Mouse (Mus musculus): ENCODE measurements at regions not wholly inside any gene's neighbourhood (a gene's known extent, or its start where the extent isn't known, plus 50 kb on each side); places are given as distances from the start of the nearest gene placed in this dataset.

DNA sequence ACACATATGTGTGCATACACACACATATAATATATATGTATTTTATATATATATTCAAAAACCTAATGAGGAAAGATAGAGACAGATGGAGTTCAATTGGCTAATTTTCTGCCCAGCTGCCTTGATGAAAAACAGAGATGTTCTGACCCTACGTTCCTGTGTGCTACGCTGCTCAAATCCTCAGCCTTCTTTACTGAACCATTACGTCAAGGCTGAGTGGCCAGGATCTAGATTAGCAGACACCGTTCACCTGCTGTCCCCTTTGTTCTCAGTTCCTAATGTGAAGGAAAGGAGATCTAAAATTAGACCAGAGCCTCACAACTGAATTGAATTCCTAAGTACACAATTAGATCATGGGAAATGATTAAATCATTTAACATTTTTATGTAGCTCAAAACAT is 284.3 kb upstream of the Adgrl4 start:
- ATAC-seq (ENCODE audit: poor library complexity, severe bottlenecking) = no peak

DNA sequence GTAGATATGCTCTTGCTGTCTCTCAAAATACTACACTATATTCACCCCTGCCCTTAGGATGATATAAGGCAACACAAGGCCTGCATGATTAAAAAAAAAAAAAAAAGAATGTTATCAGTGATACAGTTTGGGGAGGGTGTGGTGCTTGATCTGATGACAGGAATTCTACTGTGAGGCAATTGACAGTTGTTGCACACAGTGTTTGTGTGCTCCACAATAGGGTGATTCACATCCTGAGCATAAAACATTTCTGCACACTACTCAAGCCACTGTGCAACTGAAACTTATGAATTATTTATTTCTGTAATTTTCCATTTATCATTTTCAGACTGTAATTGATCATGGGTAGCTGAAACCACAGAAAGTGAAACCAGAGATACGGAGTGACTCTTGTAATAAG is 277.2 kb upstream of the Adgrl4 start:
- ATAC-seq (ENCODE audit: poor library complexity, severe bottlenecking) = no peak

DNA sequence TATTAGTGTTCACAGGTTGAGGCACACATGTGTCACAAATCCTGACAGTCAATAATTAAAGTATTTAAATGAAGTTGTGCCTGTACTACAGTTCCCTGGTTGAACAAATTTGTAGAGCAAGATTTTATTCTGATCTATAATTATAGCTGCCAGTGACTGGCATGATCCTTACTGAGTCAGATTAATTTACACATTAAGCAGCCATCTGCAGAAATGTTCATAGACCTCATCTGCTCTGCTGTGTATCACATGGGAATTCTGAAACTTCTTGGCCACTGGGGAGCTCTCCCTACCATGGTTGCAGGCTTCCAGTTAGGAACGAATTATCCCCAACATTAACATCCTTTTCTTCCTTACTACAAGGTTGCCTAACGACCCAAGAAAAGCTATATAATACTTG is 255.6 kb upstream of the Adgrl4 start:
- no peak for ATAC-seq (ENCODE audit: poor library complexity, severe bottlenecking)

DNA sequence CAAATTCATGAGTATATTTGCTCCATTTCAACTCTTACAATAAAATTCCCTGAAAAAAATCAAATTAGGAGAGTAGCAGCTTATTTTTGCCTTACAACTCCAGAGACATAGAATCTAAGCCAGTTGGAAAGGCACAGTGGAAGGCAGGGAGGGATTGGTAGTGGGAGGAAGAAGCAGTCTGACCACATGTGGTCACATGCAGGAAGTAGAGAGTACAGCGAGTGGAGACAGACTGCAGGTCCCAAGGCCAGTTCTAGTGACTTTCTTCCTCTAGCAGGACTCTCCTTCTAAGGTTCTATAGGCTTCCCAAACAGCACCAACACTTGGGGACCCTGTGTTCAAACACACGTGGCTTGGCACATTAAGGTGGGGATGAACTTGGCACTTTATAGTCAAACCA is 245.6 kb upstream of the Adgrl4 start:
- ATAC-seq (ENCODE audit: poor library complexity, severe bottlenecking) = 0 out of 2 replicates have a peak, but pooled peaks have one; percentile 38

DNA sequence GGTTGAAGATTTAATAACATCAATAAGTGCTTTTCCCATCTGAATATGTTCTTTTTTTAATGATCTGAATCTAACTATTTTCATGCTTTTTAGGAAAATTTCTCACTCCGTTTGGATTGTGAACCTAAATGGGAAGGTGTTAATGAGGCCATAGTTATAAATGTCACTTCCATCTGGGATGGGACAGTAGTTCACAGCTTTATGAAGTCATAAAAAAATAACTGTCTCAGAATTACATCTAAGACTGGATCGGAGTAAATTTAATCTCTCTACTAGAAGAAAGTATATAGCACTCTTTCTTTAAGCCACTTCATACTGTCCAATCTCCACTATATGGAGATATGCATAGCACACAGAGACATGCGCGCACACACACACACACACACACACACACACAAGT is 226.7 kb upstream of the Adgrl4 start:
- ATAC-seq (ENCODE audit: poor library complexity, severe bottlenecking) = no peak

DNA sequence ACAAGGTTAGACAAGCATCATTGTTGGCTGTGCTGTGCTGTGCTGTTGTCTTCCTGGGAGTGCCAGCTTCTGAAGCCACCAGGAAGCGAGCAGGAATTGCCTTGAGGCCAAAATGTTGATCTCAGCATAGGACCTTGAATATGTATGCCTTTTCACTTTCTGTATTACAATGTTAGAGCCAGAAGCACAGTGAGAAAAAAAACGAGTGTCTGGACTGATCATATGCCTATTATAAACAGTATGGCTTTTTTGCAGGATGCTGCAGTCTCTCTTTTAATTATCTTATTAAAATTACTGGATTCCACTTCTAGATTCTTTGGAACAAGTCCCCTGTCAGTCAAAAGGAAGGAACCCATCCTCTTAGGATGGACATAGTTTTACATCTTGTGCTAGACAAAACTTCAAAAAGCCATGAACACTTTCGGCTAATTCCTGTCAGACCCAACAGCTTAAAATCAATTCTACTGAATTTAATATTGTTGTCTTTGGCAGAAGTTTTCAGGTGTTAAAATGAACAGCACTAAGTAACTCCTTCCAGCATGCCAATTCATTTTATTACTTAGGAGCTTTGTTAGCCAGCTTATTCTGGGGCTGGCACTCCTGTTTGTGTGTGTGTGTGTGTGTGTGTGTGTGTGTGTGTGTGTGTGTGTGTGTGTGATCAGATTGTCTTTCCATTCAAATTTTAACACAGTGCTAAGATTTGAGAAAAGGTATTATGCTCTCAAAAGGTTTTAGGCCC is 220.8 kb upstream of the Adgrl4 start:
- no peak for ATAC-seq (ENCODE audit: poor library complexity, severe bottlenecking)

DNA sequence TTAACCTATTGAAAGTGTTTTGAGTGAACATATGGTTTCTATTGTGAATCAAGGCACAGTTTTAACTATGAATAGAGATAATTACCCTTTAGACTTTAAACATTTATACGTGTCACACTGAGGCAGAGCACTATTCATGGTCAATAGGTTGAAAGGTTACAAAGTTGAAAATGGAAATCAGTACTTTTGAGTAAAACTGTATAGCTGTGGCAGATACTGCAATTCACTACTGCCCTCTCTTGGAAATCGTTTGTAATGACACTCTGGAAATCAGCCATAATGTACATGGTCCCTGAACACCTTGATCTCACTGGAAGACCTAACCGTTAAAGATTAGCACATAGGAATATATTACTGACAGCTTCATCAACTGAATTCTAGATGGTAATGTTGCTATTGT is 215.3 kb upstream of the Adgrl4 start:
- peak; percentile 63; the same call in 1 of the 2 replicates for ATAC-seq (ENCODE audit: poor library complexity, severe bottlenecking)

DNA sequence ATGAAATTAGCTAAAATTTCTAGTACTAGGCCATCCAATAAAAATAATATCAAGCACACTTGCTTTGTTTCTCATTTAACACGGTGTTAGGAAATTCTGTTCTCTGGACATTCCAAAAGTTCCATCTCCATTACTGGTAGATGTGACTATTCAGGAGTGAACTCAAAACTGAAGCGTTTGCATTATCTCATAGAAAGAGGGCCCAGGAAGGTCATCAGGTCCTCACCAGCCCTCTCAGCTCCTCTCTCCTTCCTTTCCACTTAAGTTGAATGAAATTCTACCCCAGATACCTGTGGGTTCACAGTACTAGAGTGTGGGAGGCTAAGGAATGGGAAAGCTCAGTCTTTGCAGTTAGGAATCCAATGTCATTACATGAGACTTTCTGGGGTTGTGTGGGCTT is 185.2 kb upstream of the Adgrl4 start:
- no peak for ATAC-seq (ENCODE audit: poor library complexity, severe bottlenecking)

DNA sequence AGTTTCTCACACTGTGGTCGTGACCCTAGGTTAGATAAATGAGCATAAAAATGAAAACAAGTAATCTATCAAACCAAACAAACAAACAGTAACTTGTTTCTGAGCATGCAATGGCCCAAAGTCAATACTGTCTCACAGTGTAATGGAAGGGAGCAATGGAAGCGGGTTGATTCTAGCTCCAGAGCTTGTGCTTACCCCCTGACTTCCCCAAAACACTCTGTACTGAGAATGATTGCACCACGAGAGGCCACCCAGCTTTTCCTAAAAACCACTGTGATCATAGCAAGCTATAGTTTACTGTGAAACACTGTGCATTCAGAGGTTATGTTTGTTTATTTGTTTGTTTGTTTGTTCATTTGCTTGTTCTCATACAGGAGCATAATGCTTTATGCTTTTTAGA is 174.9 kb upstream of the Adgrl4 start:
- ATAC-seq (ENCODE audit: poor library complexity, severe bottlenecking) = no peak

DNA sequence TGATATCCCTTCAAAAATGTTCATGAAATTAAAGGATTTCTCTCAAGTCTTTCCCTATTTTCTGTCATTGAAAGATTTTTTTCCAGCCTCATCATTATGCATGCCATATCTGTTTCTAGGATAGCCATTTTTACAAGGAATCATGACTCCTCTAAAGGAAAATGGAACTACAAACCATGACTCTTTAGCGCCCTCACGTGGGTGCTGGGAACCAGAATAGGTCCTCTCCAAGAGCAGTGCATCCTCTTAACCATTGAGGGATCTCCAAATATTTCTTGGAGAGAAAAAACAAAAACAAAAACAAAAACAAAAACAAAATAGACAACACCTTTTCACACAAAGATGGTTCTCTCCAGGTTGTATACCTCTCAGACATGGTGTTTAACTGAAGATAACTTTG is 172.0 kb upstream of the Adgrl4 start:
- ATAC-seq (ENCODE audit: poor library complexity, severe bottlenecking) = no peak

DNA sequence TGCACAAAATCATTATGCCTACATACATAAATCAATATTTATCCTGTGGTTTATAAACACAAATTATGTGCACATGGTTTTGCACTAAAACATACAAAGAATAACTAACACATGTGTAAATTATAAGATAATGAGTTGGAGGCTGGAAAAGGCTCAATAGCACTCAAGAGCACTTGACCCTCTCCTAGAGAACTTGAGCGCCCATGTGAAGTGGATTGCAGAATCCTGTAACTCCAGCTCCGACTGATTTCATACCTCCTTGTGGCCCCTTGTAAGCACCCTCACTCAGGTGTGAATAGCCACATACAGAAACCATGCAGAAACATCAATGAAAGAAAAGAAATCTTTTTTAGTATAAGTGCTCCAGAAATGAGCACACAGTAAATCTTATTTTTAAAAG is 168.2 kb upstream of the Adgrl4 start:
- no peak for ATAC-seq (ENCODE audit: poor library complexity, severe bottlenecking)

DNA sequence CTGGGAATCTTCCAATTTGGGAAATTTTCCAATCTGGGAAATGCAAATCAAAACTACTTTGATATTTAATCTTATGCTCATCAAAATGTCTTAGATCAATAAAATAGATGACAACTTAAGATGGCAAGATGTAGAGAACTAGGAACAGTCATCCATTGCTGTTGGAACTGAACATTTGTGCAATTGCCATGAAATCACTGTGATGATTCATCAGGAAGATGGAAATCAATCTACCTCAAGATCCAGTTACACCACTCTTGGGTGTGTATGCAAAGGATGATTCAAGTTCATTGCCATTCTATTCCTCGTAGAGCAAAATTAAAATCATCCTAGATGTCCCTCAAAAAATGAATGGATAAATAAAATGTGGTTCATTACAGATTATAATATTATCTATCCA is 153.9 kb upstream of the Adgrl4 start:
- no peak for ATAC-seq (ENCODE audit: poor library complexity, severe bottlenecking)

DNA sequence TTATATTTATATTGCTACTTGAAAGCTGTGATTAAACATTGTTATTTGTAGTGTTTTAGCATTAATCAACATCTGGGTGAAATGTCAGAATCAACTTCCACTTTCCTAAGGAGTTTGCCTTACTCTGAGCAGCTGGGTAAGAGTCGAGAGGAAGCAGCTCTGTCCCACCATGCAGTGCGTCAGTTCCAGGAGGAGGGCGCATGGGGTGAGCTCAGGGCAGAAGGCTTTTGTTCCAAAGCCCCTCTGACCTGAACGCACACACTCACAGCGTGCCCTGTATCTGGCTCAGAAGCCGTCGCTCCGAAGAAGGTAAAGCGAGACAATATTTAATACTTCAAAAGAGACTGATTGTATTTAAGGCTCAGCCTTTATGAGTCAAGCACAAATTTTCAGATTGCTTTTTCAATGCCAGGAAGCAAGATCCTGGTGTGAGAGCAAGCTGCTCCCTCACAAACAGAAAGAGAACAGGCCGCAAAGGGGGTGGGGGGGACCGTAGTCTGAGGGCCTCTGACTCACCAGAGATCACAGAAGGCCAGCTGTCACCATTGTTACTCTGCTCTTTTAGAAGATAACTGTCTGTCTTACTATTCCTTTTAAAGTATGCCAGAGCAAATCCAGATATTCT is 143.6 kb upstream of the Adgrl4 start:
- ATAC-seq (ENCODE audit: poor library complexity, severe bottlenecking) = peak; percentile 86

DNA sequence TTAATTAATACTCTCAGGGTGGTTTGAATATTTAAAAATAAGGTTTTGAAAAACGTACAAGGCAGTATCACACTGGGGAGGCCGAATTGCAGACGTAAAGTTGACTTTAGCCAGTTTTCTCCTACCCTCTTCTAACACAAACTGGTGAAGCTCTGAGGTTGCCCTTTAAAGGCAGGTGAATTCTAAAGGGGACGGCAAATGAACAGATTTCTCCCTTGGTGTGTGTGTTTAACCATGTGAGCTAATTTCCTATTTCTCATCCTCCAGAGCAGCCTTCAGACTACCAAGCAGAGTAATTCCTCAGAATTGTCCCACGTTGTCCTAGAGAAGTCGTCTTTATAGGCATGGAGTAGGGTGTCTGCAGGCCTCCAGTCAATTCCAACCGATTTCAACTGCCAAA is 143.1 kb upstream of the Adgrl4 start:
- no peak for ATAC-seq (ENCODE audit: poor library complexity, severe bottlenecking)

DNA sequence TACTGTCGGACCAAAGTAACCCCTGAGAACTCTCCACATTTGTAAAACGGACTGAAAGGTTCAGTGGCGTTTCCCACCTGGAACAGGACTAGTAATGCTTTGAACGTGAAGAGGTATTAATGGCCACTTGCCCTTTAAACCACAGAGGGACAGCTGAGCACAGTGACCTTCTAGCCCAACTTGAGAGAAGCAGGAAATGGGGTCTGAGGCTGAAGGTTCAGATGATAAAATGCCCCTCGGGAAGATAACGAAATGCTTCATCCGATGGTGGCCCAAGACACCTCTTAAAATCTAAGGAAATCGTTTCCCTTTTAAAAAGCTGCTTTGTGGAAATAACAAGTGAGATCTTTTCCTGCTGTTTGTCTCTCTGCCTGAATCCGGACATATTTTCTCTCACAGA is 142.7 kb upstream of the Adgrl4 start:
- no peak for ATAC-seq (ENCODE audit: poor library complexity, severe bottlenecking)

DNA sequence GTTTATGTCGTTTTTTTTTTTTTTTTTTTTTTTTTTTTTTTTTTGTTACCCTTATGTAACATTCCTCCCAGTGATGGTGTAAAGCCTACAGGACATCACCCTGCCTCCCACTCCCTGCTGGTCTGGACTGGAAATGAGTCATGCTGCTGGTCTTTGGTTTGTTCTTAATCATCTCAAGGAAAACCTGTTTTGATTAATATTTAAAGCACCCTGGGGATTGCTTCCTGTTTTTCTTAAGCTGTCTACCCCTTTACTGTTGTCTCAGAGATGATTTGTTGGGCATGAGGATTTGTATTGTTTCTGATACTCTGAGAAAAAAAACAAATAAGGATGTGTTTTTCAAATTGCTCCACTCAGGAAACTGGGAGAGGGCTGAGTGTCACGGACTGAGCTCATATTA is 139.4 kb upstream of the Adgrl4 start:
- ATAC-seq (ENCODE audit: poor library complexity, severe bottlenecking) = no peak

DNA sequence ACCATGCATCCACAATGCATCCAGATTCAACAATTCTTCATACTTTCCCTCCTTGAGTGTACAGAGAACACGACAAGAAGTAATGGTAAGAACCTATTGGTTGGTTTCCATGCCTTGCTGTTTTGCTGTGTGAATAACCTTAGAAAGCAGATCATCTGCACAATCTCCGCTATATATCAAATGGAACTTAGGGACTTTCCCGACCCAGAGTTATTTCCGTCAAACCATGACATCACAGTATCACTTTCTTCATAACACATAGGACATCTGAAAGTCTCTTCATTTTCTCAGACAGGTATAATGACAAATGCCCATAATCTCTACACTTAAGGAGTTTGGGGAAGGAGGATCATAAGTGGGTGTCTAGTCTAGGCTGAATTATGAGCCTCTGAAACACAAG is 132.3 kb upstream of the Adgrl4 start:
- ATAC-seq (ENCODE audit: poor library complexity, severe bottlenecking) = no peak

DNA sequence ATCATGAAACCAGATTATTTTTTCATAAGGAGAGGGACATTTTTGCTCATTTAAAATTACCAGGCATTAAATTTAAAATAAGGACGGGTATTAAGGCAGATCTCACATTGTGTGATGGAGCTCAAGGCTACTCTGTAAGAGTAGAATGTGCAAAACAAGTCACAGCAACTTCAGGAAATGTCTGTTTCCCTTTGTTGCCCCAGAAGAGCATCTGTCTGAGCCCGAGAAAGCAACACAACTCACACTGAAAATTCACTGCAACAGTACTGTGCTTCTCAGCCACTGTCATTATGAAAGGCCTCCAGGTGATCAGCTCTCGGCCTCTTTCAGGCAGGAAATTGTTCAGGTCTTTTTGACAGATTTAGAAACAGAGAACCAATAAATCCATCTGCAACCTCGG is 129.7 kb upstream of the Adgrl4 start:
- no peak for ATAC-seq (ENCODE audit: poor library complexity, severe bottlenecking)

DNA sequence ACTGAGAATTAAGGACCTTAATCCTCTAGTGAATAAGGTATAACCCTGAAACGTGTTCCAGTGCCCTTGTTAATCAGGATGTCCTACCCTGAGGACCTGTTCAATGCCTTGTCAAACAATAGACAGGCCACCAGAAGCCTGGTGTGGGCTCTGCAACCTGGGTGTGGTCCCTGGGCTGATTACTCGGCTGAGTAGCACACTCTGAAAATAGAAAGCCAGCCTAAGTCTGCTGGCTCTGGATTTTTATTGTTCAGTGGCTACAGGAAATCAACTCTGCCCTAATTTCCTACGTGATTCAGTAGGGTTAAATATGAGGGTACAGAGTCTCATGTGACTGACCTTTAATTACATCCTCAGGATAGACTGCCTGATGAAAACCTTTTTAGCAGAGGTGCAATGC is 113.9 kb upstream of the Adgrl4 start:
- ATAC-seq (ENCODE audit: poor library complexity, severe bottlenecking) = no peak

DNA sequence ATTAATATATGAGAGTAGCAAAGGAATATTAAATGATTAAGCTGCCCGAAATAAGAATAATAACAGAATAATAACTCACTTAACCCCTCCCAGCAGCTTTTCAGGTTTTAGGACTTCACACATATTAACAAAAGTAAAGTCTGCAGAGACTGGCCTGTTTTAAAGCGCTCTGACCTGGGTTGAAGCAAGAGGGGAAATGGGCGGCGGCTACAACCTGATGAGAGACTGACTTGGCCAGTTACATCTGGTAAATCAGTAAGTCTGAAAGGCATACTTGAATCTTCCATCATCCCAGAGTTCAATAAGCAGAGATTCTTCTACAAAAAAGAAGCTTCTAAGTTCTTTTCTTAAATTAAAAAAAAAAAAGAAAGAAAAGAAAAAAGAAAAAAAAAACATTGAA is 107.9 kb upstream of the Adgrl4 start:
- ATAC-seq (ENCODE audit: poor library complexity, severe bottlenecking) = no peak

DNA sequence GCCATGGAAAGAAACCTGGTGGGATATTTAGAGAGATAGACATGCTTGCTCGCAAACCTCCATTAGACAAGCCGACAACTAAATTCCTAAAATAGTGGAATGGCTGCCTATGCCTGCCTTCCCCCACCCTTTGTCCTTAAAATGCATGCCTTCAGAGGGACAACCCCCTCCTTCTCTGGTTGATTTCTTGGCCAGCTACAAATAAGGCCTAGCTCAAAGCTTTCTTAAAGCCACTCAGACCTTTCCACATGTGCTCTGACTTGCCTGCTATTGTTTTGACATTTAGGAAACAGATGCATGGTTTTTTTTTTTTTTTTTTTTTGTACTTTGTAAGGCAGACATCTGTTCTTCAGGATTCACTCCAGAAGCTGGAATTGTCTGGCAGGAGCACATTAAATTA is 105.8 kb upstream of the Adgrl4 start:
- no peak for ATAC-seq (ENCODE audit: poor library complexity, severe bottlenecking)

DNA sequence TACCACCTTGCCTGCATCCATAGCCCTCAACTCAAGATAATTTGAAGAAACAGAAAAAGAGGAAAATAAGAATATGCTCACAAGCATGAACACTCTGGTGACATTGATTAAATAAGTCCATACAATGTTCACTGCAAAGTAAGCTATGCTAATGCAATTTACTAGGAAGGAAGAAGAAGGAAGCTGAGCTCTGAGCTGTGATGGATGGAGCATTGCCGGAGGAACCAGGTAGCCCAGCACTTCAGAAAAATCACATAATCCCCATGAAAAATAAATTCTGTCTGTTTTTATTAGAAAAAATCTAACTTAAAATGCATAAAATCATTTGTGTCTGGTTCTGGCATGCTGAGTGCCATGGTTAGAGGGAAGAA is 105.4 kb upstream of the Adgrl4 start:
- no peak for ATAC-seq (ENCODE audit: poor library complexity, severe bottlenecking)

All from megakaryocyte, adult 5-6 weeks (primary cell).